Mouse (Mus musculus) erythroid progenitor cell, adult 5-6 weeks (primary cell): Measurements from ENCODE around the gene Gab2. TPM values are rescaled to one million over a fixed set of nuclear protein-coding genes. Genes with fewer than 3 reads are reported as not detected.

Source experiments
- ATAC-seq: replicated peaks from 2 replicates; pipeline ENCODE4 v1.8.0; 2016; ENCODE audit warnings: moderate number of reproducible peaks, mild to moderate bottlenecking, moderate TSS enrichment, inconsistent platforms; ENCODE audit not compliant: poor library complexity, low FRiP score, severe bottlenecking
- total RNA-seq, 2 experiments: library from RNA; stranded (forward) in 1 of 2; stranded (reverse) in 1 of 2; fragments of 150-400 nt in 1 of 2; fragments of 186-747, 209-891 nt in 1 of 2; gene quantifications; 2 replicates each; pipeline versions ENCODE4 v1.2.3 to v1.2.4; 2015 to 2017; ENCODE audit warnings: low replicate concordance in 2 of 2

The Gab2 gene
- total RNA-seq, 2 experiments from 2014 or later: 2.1 to 5.4 TPM

DNA sequence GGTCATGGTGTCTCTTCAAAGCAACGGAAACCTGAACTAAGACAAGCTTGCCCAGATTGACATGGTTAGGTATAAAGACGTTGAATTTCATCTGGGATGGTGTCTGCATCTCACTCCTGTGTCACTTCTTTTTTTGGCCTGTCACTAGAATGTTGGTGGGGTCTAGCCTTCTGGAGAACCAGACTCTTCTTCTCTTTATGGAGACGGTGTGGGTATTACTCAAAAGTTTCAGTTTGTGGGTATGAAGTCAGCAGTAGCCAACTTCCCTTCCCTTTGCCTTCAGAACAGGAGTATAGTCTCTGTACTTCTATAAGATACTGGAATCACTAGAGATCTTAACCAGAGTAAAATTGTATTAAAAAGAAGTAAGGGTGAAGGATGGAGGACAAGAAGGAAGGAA, 26.7 kb downstream of the Gab2 start:
- ATAC-seq: no peak

GRCm38 (mm10) chr7:97128949-97129348, 47.6 kb downstream of the Gab2 start:
- ATAC-seq: no peak

GRCm38 (mm10) chr7:97136453-97136852, 55.1 kb downstream of the Gab2 start:
- ATAC-seq: no peak

DNA sequence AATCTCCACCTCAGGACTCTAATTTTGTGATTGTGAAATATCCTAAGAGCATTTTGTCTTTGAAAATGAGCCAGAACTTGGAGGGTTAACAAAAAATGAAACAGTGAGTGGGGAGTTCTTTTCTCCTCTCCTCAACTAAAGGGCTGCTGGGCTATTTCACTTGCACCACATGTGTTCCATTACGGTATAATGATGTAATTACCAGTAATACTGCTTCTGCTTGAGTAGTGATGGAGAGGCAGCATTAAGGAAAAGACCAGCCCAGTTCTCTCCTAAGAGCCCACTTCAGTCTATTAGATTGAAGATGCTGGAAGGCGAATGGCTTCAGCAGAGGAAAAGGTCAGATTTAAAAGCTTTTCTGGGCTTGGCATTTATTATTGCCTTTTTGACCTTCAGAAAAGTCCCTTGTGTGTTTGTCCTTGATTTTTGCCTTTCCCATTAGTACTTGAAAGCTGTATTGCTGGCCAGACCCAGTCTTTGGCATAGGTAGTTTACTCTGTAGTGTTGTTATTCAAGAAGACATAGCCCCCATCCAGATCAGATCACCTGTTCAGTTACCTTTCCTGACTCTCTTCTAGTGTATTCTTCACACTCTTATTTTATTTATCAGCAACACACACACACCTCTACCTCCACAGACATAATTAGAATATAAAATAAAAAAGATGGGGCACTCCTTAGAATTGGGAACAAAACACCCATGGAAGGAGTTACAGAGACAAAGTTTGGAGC, 69.9 kb downstream of the Gab2 start:
- ATAC-seq: no peak

GRCm38 (mm10) chr7:97154756-97155487, 73.5 kb downstream of the Gab2 start:
- no peak for ATAC-seq

- ATAC-seq: no peak
Observed at GRCm38 (mm10) chr7:97164261-97164660, 82.9 kb downstream of the Gab2 start.

DNA sequence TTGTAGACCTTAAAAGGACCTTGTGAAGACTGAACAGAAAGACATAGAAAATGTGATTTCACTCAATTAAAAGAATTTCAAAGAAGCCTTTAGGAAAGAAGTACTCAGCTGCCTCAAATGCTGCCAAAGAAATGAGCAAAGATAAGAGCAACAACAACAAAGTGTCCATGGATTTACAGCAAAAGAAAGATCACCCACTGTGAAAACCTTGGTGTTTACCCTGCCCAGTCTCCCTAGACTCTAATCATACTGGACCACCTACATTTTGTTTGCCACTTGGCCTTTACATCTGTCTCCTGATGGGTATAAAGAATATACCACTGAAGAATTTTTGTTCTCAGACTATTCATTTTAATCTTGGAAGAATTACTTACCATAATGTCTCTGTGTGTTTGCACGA, 89.7 kb downstream of the Gab2 start:
- ATAC-seq: no peak

- ATAC-seq: no peak
Observed at GRCm38 (mm10) chr7:97171719-97172118, 90.3 kb downstream of the Gab2 start.

- ATAC-seq: no peak
Observed at GRCm38 (mm10) chr7:97172126-97172525, 90.7 kb downstream of the Gab2 start.

- no peak for ATAC-seq
Observed at GRCm38 (mm10) chr7:97181931-97182330, 100.5 kb downstream of the Gab2 start.

DNA sequence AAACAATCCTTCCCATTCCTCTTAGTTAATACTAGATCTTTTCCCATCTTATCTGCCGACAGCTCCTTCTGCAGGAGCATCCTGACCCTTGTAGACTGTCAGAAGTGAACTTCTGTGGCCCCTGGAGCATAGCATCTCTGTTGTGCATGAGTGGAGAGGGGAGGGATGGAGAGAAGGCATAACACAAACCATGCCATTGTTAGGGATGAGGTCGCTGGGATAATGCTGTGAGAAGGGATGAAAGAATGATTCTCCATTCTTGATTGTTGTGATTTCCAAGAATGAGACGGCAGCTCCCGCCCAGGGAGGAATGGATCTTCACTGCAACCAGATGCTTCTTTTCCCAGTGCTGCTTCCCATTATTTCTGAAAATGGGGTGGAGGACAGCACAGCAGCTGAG, 102.0 kb downstream of the Gab2 start:
- ATAC-seq: no peak

- no peak for ATAC-seq
Observed at GRCm38 (mm10) chr7:97184005-97184404, 102.6 kb downstream of the Gab2 start.

GRCm38 (mm10) chr7:97187387-97188081, 106.1 kb downstream of the Gab2 start:
- no peak for ATAC-seq

DNA sequence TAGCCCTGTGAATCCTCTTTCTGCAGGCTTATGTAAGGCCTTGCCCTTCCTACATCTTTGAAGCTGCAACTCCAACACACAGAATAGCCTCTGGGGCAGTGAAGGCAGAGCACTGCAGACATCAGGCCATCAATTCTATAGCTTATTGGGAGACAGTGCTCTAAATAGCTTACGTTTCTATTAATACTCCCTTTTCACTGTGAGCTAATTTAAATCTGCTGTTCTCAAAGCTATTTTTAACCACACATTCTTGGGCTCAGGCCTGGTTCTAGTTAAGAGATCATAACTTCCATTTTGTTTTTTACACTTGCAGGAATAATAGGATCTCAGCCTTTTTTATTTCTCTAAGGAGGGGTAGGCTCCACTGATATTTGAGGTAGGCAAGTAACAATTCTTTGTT, 107.7 kb downstream of the Gab2 start:
- no peak for ATAC-seq

DNA sequence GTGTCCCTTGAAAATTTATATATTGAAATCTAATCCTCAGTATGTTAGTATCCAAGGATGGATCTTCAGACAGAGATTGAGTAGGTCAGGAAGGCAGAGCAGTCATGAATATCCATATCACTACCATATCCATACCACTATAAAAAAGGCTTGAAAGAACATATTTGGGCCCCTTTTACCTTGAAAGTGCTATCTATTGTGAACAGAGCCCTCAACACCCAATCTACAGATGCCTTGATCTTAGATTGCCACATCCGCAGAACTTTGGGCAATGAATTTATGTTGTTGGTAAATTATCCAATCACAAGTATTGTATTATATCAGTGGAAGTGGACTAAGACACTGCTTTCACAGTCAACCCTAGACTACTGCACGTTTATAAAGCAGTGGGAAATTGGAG, 122.5 kb downstream of the Gab2 start:
- no peak for ATAC-seq

- no peak for ATAC-seq
Observed at GRCm38 (mm10) chr7:97208811-97209549, 127.6 kb downstream of the Gab2 start.

- no peak for ATAC-seq
Observed at GRCm38 (mm10) chr7:97210064-97210685, 128.8 kb downstream of the Gab2 start.

DNA sequence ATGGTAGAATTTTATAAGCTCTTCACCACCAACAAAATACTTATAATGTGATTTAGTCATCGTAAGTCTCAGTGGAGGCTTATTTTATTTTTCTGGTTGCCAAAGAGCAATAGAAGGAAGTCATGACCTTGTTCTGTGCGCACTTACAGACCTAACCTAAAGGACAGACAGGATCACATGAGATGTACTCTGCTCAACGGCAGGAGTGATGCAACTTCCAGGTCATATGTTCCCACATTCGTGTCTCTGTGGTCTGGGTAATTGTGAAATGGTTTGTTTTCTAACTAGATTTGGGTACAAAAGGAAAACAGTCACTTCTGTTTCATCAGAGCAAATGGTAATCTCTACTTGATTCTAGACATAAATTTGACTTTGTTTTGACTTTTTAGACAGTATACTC, 129.7 kb downstream of the Gab2 start:
- no peak for ATAC-seq

DNA sequence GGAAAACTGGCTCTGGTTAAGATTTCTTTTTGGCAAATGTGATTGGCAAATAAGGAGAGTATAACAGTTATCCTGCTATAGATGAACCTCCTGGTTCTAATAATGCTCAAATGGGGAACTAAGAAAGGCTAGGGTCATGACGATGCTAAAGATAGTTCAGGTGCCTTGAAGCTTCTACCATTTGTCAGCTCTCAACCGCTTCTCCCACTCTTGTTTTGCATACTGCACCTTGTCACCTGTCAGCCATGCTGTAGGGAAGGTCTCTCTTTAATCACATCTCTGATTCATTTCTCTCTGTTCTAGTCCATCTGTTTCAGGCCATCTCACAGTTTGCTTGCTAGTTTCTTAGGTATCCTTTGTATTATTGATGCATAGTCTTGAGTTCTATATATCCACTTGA, 142.4 kb downstream of the Gab2 start:
- no peak for ATAC-seq
